Mouse (Mus musculus) liver, embryonic 11.5 days (tissue): Measurements from ENCODE around the gene Lrrc71. TPM values are rescaled to one million over a fixed set of nuclear protein-coding genes. Genes with fewer than 3 reads are reported as not detected.

ENCODE experiments used
- ATAC-seq: fragments of 200-750 bp; cut with Nextera tagmentation; replicated peaks from 2 replicates; pipeline ENCODE4 v1.8.0; 2017; ENCODE audit warnings: moderate number of reproducible peaks, mild to moderate bottlenecking, moderate TSS enrichment, moderate library complexity; ENCODE audit not compliant: low FRiP score
- DNase-seq: peaks from one replicate; pipeline ENCODE4 v3.0.0-alpha.2; 2017; ENCODE audit warnings: low spot score
- H3K27ac ChIP-seq: fragments of 300-500 bp; sonication (generic); 2 replicates; pipeline ENCODE4 v1.5.1; 2014; ENCODE audit warnings: mild to moderate bottlenecking, low read depth, low read length, control low read depth
- H3K27me3 ChIP-seq: fragments of 300-500 bp; sonication (generic); replicated peaks from 2 replicates; pipeline ENCODE4 v1.6.1; 2014; ENCODE audit warnings: low read length, mixed read lengths; ENCODE audit not compliant: control insufficient read depth, insufficient read depth
- H3K36me3 ChIP-seq: fragments of 300-500 bp; sonication (generic); 2 replicates; pipeline ENCODE4 v1.6.1; 2014; ENCODE audit warnings: mild to moderate bottlenecking, low read length, moderate library complexity, mixed read lengths; ENCODE audit not compliant: control insufficient read depth, insufficient read depth
- H3K4me1 ChIP-seq: fragments of 300-500 bp; sonication (generic); replicated peaks from 2 replicates; pipeline ENCODE4 v1.6.1; 2014; ENCODE audit warnings: low read length, mixed read lengths; ENCODE audit not compliant: control insufficient read depth, insufficient read depth
- H3K4me2 ChIP-seq: fragments of 300-500 bp; sonication (generic); 2 replicates; pipeline ENCODE4 v1.6.1; 2014; ENCODE audit warnings: mild to moderate bottlenecking, control low read depth, moderate library complexity
- H3K4me3 ChIP-seq: fragments of 300-500 bp; sonication (generic); 2 replicates; pipeline ENCODE4 v1.5.1; 2014; ENCODE audit warnings: low read depth, low read length, control low read depth
- H3K9ac ChIP-seq: fragments of 300-500 bp; sonication (generic); 2 replicates; pipeline ENCODE4 v1.6.1; 2014; ENCODE audit warnings: low read depth, low read length, control low read depth
- H3K9me3 ChIP-seq: fragments of 300-500 bp; sonication (generic); 2 replicates; pipeline ENCODE4 v1.6.1; 2016; ENCODE audit warnings: low read length, inconsistent platforms, mixed read lengths; ENCODE audit not compliant: control insufficient read depth
- WGBS: fragments of 180-500 bp; shearing (Covaris S2); extraction: QIAGEN DNeasy Blood & Tissue Kit; methylation state at CpG from one replicate; pipeline ENCODE4 v1.1.7; 2014; 5-methylcytosine and 5-hydroxymethylcytosine counted together
- polyA plus RNA-seq: library from polyadenylated mRNA; unstranded; fragments of >200 nt; fragmentation: Nextera tagmentation; extraction: Ambion mirVana; gene quantifications from 2 replicates; pipeline ENCODE4 v1.2.1, GENCODE M21; 2014

The Lrrc71 gene
- polyA plus RNA-seq, result 0.23 TPM in 1 of 2 replicates, not detected in the other

- no peak for ATAC-seq
- Histone ChIP-seq H3K27ac (no peak within 1 kb of the TSS), H3K27me3 (no peaks in the 10 kb centered on the region), H3K36me3 (no peaks in the 10 kb centered on the region), H3K4me1 (peaks cover 4% of the 10 kb centered on the region; the same call in 1 of the 2 replicates), H3K9me3 (no peaks in the 10 kb centered on the region), H3K4me2 (no peak within 1 kb of the TSS), H3K4me3 (no peak within 1 kb of the TSS), H3K9ac (no peak within 1 kb of the TSS)
- no peak for DNase-seq
- 63% methylated on average over 13 of the region's 13 CpGs for WGBS
Measured at GRCm38 (mm10) chr3:87748431-87748830, at the start of gene Lrrc71. Gene Lrrc71, minus strand, starts transcription at chr3:87748625.

- ATAC-seq (no peak), DNase-seq (no peak)
- H3K27ac ChIP-seq, result no peak within 1 kb of the TSS
- peak within 1 kb of the TSS; percentile 6; the same call in 1 of the 2 replicates for H3K9ac ChIP-seq
- H3K27me3 ChIP-seq, result peaks cover 98% of the 10 kb centered on the region
- peak within 1 kb of the TSS; percentile 52 for H3K4me2 ChIP-seq
- H3K36me3 ChIP-seq, result no peaks in the 10 kb centered on the region
- peaks cover 7% of the 10 kb centered on the region; the same call in 1 of the 2 replicates for H3K4me1 ChIP-seq
- H3K4me3 ChIP-seq, result peak within 1 kb of the TSS; percentile 30
- WGBS, result 3% methylated on average over 26 of the region's 29 CpGs
- H3K9me3 ChIP-seq, result no peaks in the 10 kb centered on the region
Measured at GRCm38 (mm10) chr3:87796736-87797334, 48.4 kb upstream of the Lrrc71 start, which contains the start of gene Insrr. Gene Insrr, plus strand, starts transcription at chr3:87796951.

GRCm38 (mm10) chr3:87795336-87796277, 47.2 kb upstream of the Lrrc71 start:
- H3K9me3 ChIP-seq, result no peaks in the 10 kb centered on the region
- peaks cover 7% of the 10 kb centered on the region; the same call in 1 of the 2 replicates for H3K4me1 ChIP-seq
- peak overlapping the region; percentile 35 for H3K4me3 ChIP-seq
- H3K27me3 ChIP-seq, result peaks cover 96% of the 10 kb centered on the region
- peak; percentile 64 for DNase-seq
- H3K4me2 ChIP-seq, result peak overlapping the region; percentile 60
- no peak overlapping the region for H3K27ac ChIP-seq
- ATAC-seq, result no peak
- WGBS, result 14% methylated on average over 33 of the region's 33 CpGs
- H3K9ac ChIP-seq, result no peak overlapping the region
- H3K36me3 ChIP-seq, result no peaks in the 10 kb centered on the region

GRCm38 (mm10) chr3:87794922-87795325, 46.5 kb upstream of the Lrrc71 start, which contains the start of gene Ntrk1:
Gene Ntrk1, minus strand, starts transcription at chr3:87795162.
- H3K27me3 ChIP-seq, result peaks cover 90% of the 10 kb centered on the region
- H3K4me2 ChIP-seq, result peak within 1 kb of the TSS; percentile 60
- 2% methylated on average over 47 of the region's 47 CpGs for WGBS
- peaks cover 7% of the 10 kb centered on the region; the same call in 1 of the 2 replicates for H3K4me1 ChIP-seq
- DNase-seq (no peak), ATAC-seq (peak; percentile 26; the same call in 1 of the 2 replicates)
- no peaks in the 10 kb centered on the region for H3K36me3 ChIP-seq
- peak within 1 kb of the TSS; percentile 35 for H3K4me3 ChIP-seq
- no peaks in the 10 kb centered on the region for H3K9me3 ChIP-seq
- peak within 1 kb of the TSS; percentile 30; the same call in 1 of the 2 replicates for H3K9ac ChIP-seq
- no peak within 1 kb of the TSS for H3K27ac ChIP-seq

- Histone ChIP-seq H3K36me3 (no peaks in the 10 kb centered on the region), H3K27ac (no peak overlapping the region), H3K4me3 (no peak overlapping the region), H3K9me3 (no peaks in the 10 kb centered on the region), H3K4me1 (peaks cover 6% of the 10 kb centered on the region), H3K9ac (no peak overlapping the region), H3K27me3 (peaks cover 39% of the 10 kb centered on the region), H3K4me2 (no peak overlapping the region)
- WGBS, result 27% methylated on average over 5 of the region's 5 CpGs
- DNase-seq (no peak), ATAC-seq (peak; percentile 12; the same call in 1 of the 2 replicates)
Measured at GRCm38 (mm10) chr3:87789768-87790167, 41.3 kb upstream of the Lrrc71 start.

- Histone ChIP-seq H3K27ac (no peak overlapping the region), H3K9me3 (no peaks in the 10 kb centered on the region), H3K9ac (no peak overlapping the region), H3K4me1 (peaks cover 3% of the 10 kb centered on the region), H3K4me2 (no peak overlapping the region), H3K4me3 (no peak overlapping the region), H3K36me3 (no peaks in the 10 kb centered on the region), H3K27me3 (peaks cover 34% of the 10 kb centered on the region)
- ATAC-seq (peak; percentile 45; the same call in 1 of the 2 replicates), DNase-seq (no peak)
- 48% methylated on average over 1 of the region's 1 CpGs for whole genome bisulfite sequencing
Measured at GRCm38 (mm10) chr3:87789248-87789647, 40.8 kb upstream of the Lrrc71 start.

GRCm38 (mm10) chr3:87785626-87786214, 37.3 kb upstream of the Lrrc71 start:
- Histone ChIP-seq H3K36me3 (no peaks in the 10 kb centered on the region), H3K27me3 (no peaks in the 10 kb centered on the region; the same call in 1 of the 2 replicates), H3K4me2 (no peak overlapping the region), H3K27ac (no peak overlapping the region), H3K4me1 (no peaks in the 10 kb centered on the region; the same call in 1 of the 2 replicates), H3K4me3 (no peak overlapping the region), H3K9me3 (no peaks in the 10 kb centered on the region), H3K9ac (no peak overlapping the region)
- WGBS, result 60% methylated on average over 6 of the region's 6 CpGs
- no peak for ATAC-seq
- no peak for DNase-seq

- no peak for ATAC-seq
- Histone ChIP-seq H3K27ac (no peak overlapping the region), H3K9me3 (no peaks in the 10 kb centered on the region), H3K9ac (no peak overlapping the region), H3K27me3 (0 out of 2 replicates have a peak, but pooled peaks cover under 1% of the 10 kb centered on the region), H3K36me3 (no peaks in the 10 kb centered on the region), H3K4me2 (no peak overlapping the region), H3K4me1 (no peaks in the 10 kb centered on the region; the same call in 1 of the 2 replicates), H3K4me3 (no peak overlapping the region)
- 51% methylated on average over 5 of the region's 5 CpGs for WGBS
- DNase-seq, result no peak
Measured at GRCm38 (mm10) chr3:87785156-87785555, 36.7 kb upstream of the Lrrc71 start.
